Mouse (Mus musculus) E14TG2a.4 (cell line): ENCODE results near the gene Extl2.

ENCODE experiments used
- H3K27me3 ChIP-seq: 2 replicates; pipeline ENCODE4 v1.6.1; 2014; ENCODE audit warnings: low read length, control low read depth; ENCODE audit not compliant: insufficient read depth
- H3K36me3 ChIP-seq: 2 replicates; pipeline ENCODE4 v1.6.1; 2014; ENCODE audit warnings: low read length, control low read depth; ENCODE audit not compliant: insufficient read depth
- H3K4me1 ChIP-seq: replicated peaks from 2 replicates; pipeline ENCODE4 v1.6.1; 2014; ENCODE audit warnings: low read depth, low read length, control low read depth
- H3K4me3 ChIP-seq: replicated peaks from 2 replicates; pipeline ENCODE4 v1.5.1; 2014; ENCODE audit warnings: mild to moderate bottlenecking, low read length
- H3K9me3 ChIP-seq: 2 replicates; pipeline ENCODE4 v1.6.1; 2014; ENCODE audit warnings: low read length, control low read depth
- CTCF ChIP-seq: conservative IDR thresholded peaks from 2 replicates; pipeline ENCODE4 v1.5.1; 2014; ENCODE audit warnings: low read length
- NANOG ChIP-seq: IDR thresholded peaks from 2 replicates; pipeline ENCODE4 v1.6.1; 2014; ENCODE audit warnings: borderline replicate concordance, low read length, mixed read lengths
- POU5F1 ChIP-seq: IDR thresholded peaks from 2 replicates; pipeline ENCODE4 v1.6.1; 2014; ENCODE audit warnings: low read length, borderline replicate concordance

The Extl2 gene

DNA sequence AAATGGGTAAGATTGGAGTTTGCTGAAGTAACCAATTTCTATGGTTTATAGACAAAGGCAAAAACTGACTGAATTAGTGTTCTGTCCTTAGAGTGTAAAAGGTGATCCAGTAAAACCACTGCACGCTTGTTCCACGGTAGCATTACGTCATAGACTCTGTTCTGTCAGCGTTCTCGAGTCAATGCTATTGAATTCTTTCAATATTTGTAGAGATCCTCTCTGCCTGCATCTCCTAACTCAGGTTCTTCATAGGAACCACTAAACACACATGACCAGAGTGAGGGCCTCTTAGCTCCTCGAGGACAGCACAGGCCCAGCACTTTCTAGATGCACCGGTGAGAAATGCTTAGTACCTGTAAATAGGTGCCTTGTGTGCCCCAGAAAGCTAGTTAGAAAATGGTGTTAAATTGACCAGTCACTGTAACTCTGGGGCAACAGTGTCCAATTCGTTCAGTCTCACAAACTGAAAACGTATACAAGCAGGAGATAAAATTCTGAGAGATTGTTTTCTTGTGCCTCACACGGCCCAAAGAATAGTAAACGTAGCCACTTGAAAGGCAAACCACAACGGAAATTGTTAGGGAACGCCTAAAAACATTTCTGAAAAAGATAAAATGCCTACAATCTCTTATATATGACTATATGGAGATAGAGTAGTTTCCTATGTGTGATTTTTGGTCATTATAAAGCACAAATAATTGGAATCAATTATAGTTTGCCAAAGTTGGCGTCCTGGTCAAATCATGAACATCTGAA, 35.2 kb upstream of the Extl2 start:
- H3K4me3 ChIP-seq, result no peak overlapping the region
- H3K4me1 ChIP-seq, result no peaks in the 10 kb centered on the region
- no peak for TF ChIP-seq CTCF
- TF ChIP-seq NANOG, result no peak
- no peak for TF ChIP-seq POU5F1
- no peaks in the 10 kb centered on the region for H3K9me3 ChIP-seq
- H3K36me3 ChIP-seq, result peaks cover 62% of the 10 kb centered on the region
- no peaks in the 10 kb centered on the region for H3K27me3 ChIP-seq

DNA sequence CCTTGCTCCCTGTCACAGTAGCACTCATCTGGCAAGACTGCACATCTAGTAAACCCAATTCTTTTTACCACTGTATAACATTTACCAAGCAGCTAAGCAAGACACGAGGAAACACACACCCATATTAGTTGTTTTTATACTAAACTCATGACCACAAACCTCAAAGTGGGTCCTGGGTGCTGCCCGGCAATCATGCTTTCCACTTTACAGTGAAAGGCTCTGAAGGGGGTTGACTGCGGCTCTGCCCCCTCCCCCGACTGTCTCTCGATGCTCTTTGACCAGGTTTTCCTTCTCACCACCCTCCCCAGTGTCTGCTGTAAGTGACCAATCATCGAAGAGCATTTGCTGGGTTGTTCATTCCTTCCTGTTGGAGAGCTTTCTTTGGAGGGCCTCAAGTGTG, 33.0 kb upstream of the Extl2 start:
- H3K27me3 ChIP-seq, result no peaks in the 10 kb centered on the region
- TF ChIP-seq CTCF (no peak), NANOG (no peak), POU5F1 (no peak)
- H3K4me1 ChIP-seq, result no peaks in the 10 kb centered on the region
- H3K9me3 ChIP-seq, result no peaks in the 10 kb centered on the region
- H3K4me3 ChIP-seq, result no peak overlapping the region
- peaks cover 71% of the 10 kb centered on the region for H3K36me3 ChIP-seq

DNA sequence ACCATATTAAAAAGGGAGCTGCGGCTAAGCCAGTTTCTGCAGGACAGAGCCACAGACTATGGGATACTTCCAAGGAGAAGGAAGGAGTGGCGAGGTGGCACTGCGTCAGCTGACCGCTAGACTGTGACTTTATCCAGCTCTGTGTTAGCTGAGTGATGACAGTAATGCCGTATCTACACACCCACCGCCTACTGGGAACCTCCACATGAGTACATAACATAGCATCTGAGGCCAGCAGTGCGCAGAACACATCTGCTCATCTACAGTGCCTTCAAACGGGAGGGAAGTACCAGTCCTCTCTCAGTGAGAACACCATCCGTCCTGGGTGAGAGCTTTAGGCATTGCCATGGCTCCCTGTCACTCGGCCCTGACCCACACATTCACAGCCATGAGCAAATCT, 32.3 kb upstream of the Extl2 start:
- H3K4me1 ChIP-seq, result no peaks in the 10 kb centered on the region
- no peak overlapping the region for H3K4me3 ChIP-seq
- no peaks in the 10 kb centered on the region for H3K9me3 ChIP-seq
- no peak for TF ChIP-seq NANOG
- no peak for TF ChIP-seq POU5F1
- no peak for TF ChIP-seq CTCF
- H3K27me3 ChIP-seq, result no peaks in the 10 kb centered on the region
- peaks cover 74% of the 10 kb centered on the region for H3K36me3 ChIP-seq

DNA sequence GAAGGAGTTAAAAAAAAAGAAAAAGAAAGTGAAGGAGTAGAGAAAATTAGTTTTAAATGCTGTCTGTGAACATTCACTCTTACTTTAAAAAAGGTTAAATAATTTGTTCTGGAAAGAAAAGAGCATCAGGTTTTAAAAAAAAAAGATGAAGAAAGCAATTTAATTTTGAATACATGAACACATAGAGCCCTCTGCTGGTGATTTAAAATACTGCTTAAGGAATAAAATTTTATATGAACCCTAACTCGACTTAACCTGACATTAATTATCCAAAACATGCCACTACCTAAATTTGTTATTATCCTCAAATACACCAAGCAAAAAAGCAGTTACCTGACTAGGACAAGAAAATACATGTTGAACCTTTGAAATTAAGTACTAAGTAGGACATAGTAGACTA, 28.3 kb upstream of the Extl2 start:
- TF ChIP-seq POU5F1 (no peak), CTCF (peak; percentile 28)
- no peaks in the 10 kb centered on the region for H3K27me3 ChIP-seq
- H3K4me1 ChIP-seq, result no peaks in the 10 kb centered on the region
- no peaks in the 10 kb centered on the region for H3K9me3 ChIP-seq
- no peak overlapping the region for H3K4me3 ChIP-seq
- H3K36me3 ChIP-seq, result peaks cover 69% of the 10 kb centered on the region

DNA sequence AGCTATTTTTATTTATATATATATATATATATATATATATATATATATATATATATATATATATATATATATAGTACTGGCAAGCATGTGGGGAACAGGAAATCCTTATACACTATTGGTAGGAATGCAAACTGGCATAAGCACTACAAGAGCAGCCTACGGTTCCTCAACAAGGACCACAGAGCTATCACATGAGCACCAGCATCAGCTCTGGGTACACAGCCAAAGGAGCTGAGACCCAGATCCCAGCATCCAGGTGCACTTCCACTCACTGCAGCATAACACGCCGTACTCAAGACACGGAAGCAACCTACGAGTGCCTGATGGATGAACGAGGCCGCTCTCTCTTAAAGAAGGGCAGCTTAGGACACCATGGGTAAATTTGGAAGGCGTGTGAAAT, 24.0 kb upstream of the Extl2 start:
- Histone ChIP-seq H3K36me3 (peaks cover 57% of the 10 kb centered on the region), H3K4me1 (no peaks in the 10 kb centered on the region), H3K27me3 (no peaks in the 10 kb centered on the region), H3K4me3 (no peak overlapping the region), H3K9me3 (no peaks in the 10 kb centered on the region)
- TF ChIP-seq NANOG (no peak), CTCF (no peak), POU5F1 (no peak)

DNA sequence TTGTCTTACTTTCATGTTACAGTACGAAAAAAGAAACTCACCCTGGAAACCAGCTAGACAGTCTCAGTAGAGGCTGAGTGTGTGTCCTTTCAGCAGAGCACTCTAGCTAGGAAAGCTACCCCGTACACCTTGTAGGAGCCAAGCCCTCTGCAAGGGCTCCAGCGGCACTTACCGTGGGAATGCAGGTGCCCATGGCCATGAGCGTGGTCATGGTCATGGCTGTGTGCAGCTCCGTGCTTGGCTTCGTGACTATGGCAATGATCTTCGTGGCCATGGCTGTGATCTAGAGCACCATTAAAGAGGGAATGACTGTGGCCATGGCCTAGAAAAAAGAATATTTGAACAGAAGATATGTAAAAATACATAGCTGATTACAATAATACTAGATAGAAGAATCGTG, 22.6 kb upstream of the Extl2 start:
- Histone ChIP-seq H3K4me3 (no peak overlapping the region), H3K9me3 (no peaks in the 10 kb centered on the region), H3K36me3 (peaks cover 63% of the 10 kb centered on the region), H3K4me1 (no peaks in the 10 kb centered on the region), H3K27me3 (no peaks in the 10 kb centered on the region)
- TF ChIP-seq POU5F1 (no peak), CTCF (no peak), NANOG (no peak)

DNA sequence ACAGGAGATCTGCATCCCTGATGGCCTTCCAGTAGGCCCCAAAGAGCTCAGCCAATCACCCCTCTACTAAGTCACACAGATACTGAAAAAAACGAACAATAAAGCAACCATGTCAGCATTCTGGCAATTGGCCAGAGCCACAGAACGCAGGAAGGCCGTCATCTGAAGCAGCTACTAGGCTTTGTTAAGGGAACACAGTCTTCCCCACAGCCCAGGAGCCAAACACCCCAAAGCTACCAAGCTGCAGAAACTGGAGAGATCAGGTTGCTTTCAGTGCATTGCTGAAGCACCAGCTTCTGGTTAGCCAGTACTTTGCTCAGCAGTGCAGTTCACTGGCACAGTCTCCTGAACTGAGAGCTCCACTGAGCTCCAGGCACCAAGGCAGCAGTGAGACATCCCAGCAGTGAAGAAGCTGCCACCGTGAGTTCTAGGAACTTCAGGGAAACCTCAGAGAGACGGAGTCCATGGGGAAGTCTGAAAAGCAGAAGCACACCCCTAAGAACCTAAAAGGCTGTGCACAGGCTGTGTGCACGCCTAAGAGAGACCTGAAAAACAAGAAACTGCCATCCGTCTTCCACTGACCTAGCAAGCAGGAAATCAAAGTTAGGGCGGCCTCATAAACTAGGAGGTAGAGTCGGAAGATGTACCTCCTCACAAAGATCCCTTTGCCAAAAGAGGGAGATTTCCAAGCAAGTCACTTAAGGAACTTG, 21.9 kb upstream of the Extl2 start:
- no peaks in the 10 kb centered on the region for H3K4me1 ChIP-seq
- no peaks in the 10 kb centered on the region for H3K9me3 ChIP-seq
- TF ChIP-seq NANOG (no peak), CTCF (no peak), POU5F1 (no peak)
- H3K27me3 ChIP-seq, result no peaks in the 10 kb centered on the region
- H3K36me3 ChIP-seq, result peaks cover 65% of the 10 kb centered on the region
- no peak overlapping the region for H3K4me3 ChIP-seq

DNA sequence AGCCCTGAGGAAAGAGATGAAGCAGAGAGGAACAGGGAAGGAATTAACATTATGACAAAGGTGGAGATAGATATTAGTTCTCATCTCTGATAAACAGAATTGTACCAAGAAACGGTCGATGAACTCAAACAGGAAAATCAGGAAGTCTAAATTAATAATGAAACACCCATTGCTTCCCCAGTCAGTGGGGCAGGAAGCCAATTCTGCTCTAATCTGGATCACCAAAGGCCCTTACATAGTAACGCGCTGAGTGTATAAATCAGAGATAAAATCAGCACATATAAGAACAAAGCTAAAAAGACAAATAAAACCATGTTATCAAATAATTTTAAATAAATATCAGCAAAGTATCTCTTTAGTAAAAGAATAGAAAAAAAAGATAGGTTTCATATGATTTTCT, 15.2 kb upstream of the Extl2 start:
- Histone ChIP-seq H3K4me3 (no peak overlapping the region), H3K27me3 (no peaks in the 10 kb centered on the region), H3K4me1 (peaks cover 19% of the 10 kb centered on the region), H3K9me3 (no peaks in the 10 kb centered on the region), H3K36me3 (peaks cover 16% of the 10 kb centered on the region)
- TF ChIP-seq CTCF (no peak), POU5F1 (no peak), NANOG (no peak)

DNA sequence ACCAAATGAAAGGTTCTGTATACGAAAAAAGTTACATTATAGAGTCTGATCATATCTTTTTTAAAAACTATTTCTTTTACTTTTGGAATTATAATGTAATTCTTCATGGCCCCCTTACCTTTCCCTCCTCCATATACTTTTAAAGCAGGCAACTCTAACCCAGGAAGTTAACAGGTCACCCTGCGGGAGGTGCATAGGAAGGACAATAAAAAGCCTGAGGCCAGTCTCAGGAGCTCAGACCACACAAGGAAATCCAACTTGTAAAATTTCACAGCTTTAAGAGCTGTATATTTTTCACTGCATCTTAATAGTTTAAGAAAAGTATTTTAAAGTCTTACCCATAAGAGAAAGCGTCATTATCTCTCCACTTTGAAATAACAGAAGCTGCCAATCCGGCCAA, 14.7 kb upstream of the Extl2 start:
- TF ChIP-seq NANOG (no peak), CTCF (no peak), POU5F1 (no peak)
- H3K4me1 ChIP-seq, result peaks cover 19% of the 10 kb centered on the region
- H3K9me3 ChIP-seq, result 0 out of 2 replicates have a peak, but pooled peaks cover 2% of the 10 kb centered on the region
- no peak overlapping the region for H3K4me3 ChIP-seq
- H3K36me3 ChIP-seq, result peaks cover 20% of the 10 kb centered on the region
- H3K27me3 ChIP-seq, result no peaks in the 10 kb centered on the region
